ENCODE assay signal across 20 mouse cellular contexts in the genomic region with DNA sequence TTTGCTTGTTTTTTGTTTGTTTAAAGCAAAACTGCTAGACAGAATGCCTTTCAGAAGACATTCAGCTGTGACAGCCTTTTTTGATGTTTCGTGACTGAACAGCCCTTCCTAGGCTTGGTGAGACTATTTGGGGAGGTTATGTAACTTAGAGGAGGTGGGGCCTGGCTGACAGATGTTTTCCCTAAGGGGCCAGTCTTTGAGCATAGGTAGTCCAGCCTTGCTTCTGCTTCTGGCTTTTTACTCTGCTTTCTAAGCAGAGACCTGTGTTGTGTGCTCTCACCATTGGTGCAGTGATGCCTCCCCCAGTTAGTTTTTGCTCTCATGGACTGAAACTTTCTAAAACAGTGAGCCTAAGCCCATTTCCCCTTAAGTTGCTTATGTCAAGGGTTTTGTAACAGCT. TPM values are rescaled to one million over a fixed set of nuclear protein-coding genes. Genes with fewer than 3 reads are reported as not detected.
DNase-seq lines count a peak whose midpoint lies in the region; ATAC-seq and TF ChIP-seq lines count a peak whose summit lies in the region.
"Had no signal": no experiment of that assay in that cellular context is flagged by ENCODE, and none has a peak within 500 bp of the region (broad histone marks: within the 10 kb centered on the region; RNA-seq: fewer than 3 reads in every experiment).

No protein-coding gene starts in this region.

- peaks cover 46% of the 10 kb centered on the region for H3K4me1 ChIP-seq in G1E (ENCODE audit: insufficient read depth, low read depth, low read length)
- H3K4me1 ChIP-seq in liver, embryonic 11.5 days (replicated peaks; ENCODE audit: control insufficient read depth, insufficient read depth, low read length), result peaks cover 26% of the 10 kb centered on the region
- no peaks in the 10 kb centered on the region for H3K4me1 ChIP-seq in intestine, embryonic 15.5 days (replicated peaks)
- H3K4me1 ChIP-seq: limb, embryonic 15.5 days had no signal

- H3K4me2 ChIP-seq in liver, embryonic 11.5 days, result 0 out of 2 replicates have a peak overlapping the region, but pooled peaks have one; percentile 22
- H3K4me2 ChIP-seq in intestine, embryonic 15.5 days (replicated peaks), result no peak overlapping the region
- H3K4me2 ChIP-seq: embryonic facial prominence, embryonic 13.5 days; limb, embryonic 15.5 days had no signal

- 0 out of 2 replicates have a peak, but pooled peaks have one; percentile 23 for ATAC-seq in G1E (ENCODE audit: extremely low read depth, insufficient number of reproducible peaks, low FRiP score, poor library complexity, severe bottlenecking)
- peak; percentile 58 for ATAC-seq in liver, embryonic 11.5 days (replicated peaks; ENCODE audit: low FRiP score)
- ATAC-seq in megakaryocyte, adult 5-6 weeks (ENCODE audit: poor library complexity, severe bottlenecking), result peak; percentile 41; the same call in 1 of the 2 replicates
- ATAC-seq in intestine, embryonic 15.5 days, result no peak
- ATAC-seq: forebrain, postnatal 0 days had no signal

- peak; percentile 77 for DNase-seq in heart, adult 11 months
- DNase-seq in heart, adult 18-20 months, result no peak
- no peak for DNase-seq in G1E (ENCODE audit: low spot score)
- no peak for DNase-seq in liver, embryonic 11.5 days (ENCODE audit: low spot score)
- no peak for DNase-seq in gastrocnemius, postnatal 36 days
- no peak for DNase-seq in layer of hippocampus, postnatal 36 days
- DNase-seq: cerebellum, adult 9-11 months; forebrain, postnatal 0 days; gastrocnemius, adult 2 months; heart, adult 2 months; heart, postnatal 10 days; kidney, adult 18-20 months; kidney, postnatal 10 days; lung, postnatal 14 days; thymus, postnatal 4 days had no signal

- TF ChIP-seq CTCF in G1E (IDR thresholded peaks at IDR 0.05; ENCODE audit: low read depth, low read length), result no peak

- no peaks in the 10 kb centered on the region for H3K9me3 ChIP-seq in G1E (replicated peaks)
- H3K9me3 ChIP-seq in liver, embryonic 11.5 days (ENCODE audit: control insufficient read depth, low read length), result no peaks in the 10 kb centered on the region
- H3K9me3 ChIP-seq in intestine, embryonic 15.5 days, result no peaks in the 10 kb centered on the region
- H3K9me3 ChIP-seq: embryonic facial prominence, embryonic 13.5 days; forebrain, embryonic 10.5 days; limb, embryonic 15.5 days had no signal

- H3K27ac ChIP-seq in liver, embryonic 11.5 days (ENCODE audit: low read depth, low read length), result peak overlapping the region; percentile 83
- no peak overlapping the region for H3K27ac ChIP-seq in intestine, embryonic 15.5 days
- H3K27ac ChIP-seq: embryonic facial prominence, embryonic 13.5 days; forebrain, embryonic 10.5 days; gastrocnemius, adult 2 months; heart, adult 2 months; limb, embryonic 15.5 days had no signal

- no peaks in the 10 kb centered on the region for H3K27me3 ChIP-seq in G1E (ENCODE audit: insufficient read depth, low read length)
- H3K27me3 ChIP-seq in liver, embryonic 11.5 days (replicated peaks; ENCODE audit: control insufficient read depth, insufficient read depth, low read length), result no peaks in the 10 kb centered on the region
- no peaks in the 10 kb centered on the region for H3K27me3 ChIP-seq in intestine, embryonic 15.5 days (replicated peaks)
- H3K27me3 ChIP-seq: embryonic facial prominence, embryonic 13.5 days; limb, embryonic 15.5 days had no signal

- 68% methylated on average over 1 of the region's 1 CpGs for WGBS in liver, embryonic 11.5 days
- 83% methylated on average over 1 of the region's 1 CpGs for WGBS in intestine, embryonic 15.5 days

- H3K4me3 ChIP-seq in G1E (ENCODE audit: low read depth, low read length), result no peak overlapping the region
- H3K4me3 ChIP-seq in liver, embryonic 11.5 days (ENCODE audit: low read depth, low read length), result no peak overlapping the region
- no peak overlapping the region for H3K4me3 ChIP-seq in intestine, embryonic 15.5 days (replicated peaks)
- H3K4me3 ChIP-seq: embryonic facial prominence, embryonic 13.5 days; forebrain, embryonic 10.5 days; gastrocnemius, adult 2 months; heart, adult 2 months; limb, embryonic 15.5 days had no signal

- intact Hi-C loops in gastrocnemius, postnatal 36 days (cut with DNase I), result no loop called here

- H3K9ac ChIP-seq in liver, embryonic 11.5 days (ENCODE audit: low read depth, low read length), result 0 out of 2 replicates have a peak overlapping the region, but pooled peaks have one; percentile 34
- no peak overlapping the region for H3K9ac ChIP-seq in intestine, embryonic 15.5 days
- H3K9ac ChIP-seq: embryonic facial prominence, embryonic 13.5 days; forebrain, postnatal 0 days; limb, embryonic 15.5 days had no signal

- H3K36me3 ChIP-seq in G1E (replicated peaks), result peaks cover 39% of the 10 kb centered on the region
- H3K36me3 ChIP-seq in liver, embryonic 11.5 days (ENCODE audit: control insufficient read depth, insufficient read depth, low read length), result no peaks in the 10 kb centered on the region
- H3K36me3 ChIP-seq in intestine, embryonic 15.5 days, result no peaks in the 10 kb centered on the region
- H3K36me3 ChIP-seq: embryonic facial prominence, embryonic 13.5 days; forebrain, embryonic 10.5 days; limb, embryonic 15.5 days had no signal

RNA-seq across cellular contexts. Expression of a gene that starts 14.1 kb away (rescaled TPM):
- total RNA-seq in heart, adult 18-20 months (2021), result 10 to 100 TPM; 43.0 to 50.2 TPM
- total RNA-seq in G1E (2014; fragmentation: Nextera tagmentation), result 87.9 and 95.4 TPM in 2 replicates
- total RNA-seq in G1E (2017), result 95.7 and 95.9 TPM in 2 replicates
- 99.6 and 129 TPM in 2 replicates for polyA plus RNA-seq in G1E (2012)
- polyA plus RNA-seq in liver, embryonic 11.5 days (2014; fragmentation: Nextera tagmentation; extraction: Ambion mirVana), result 104 and 110 TPM in 2 replicates
- 55.4 and 61.5 TPM in 2 replicates for total RNA-seq in megakaryocyte, adult 5-6 weeks (2015)
- total RNA-seq in megakaryocyte, adult 5-6 weeks (2017), result 36.3 and 37.4 TPM in 2 replicates
- total RNA-seq in gastrocnemius, postnatal 36 days (2021), result 10 to 100 TPM; 23.3 to 26.3 TPM
- 100 to 1,000 TPM; 113 to 116 TPM for total RNA-seq in layer of hippocampus, postnatal 36 days (2021)
- polyA plus RNA-seq in intestine, embryonic 15.5 days (2015; fragmentation: Nextera tagmentation; extraction: Ambion mirVana), result 95.8 and 110 TPM in 2 replicates
